Mouse (Mus musculus) embryo, embryonic 11.5 days (tissue): ENCODE data around the gene 2900026A02Rik.
"Not testable (repeated sequence)": the region's sequence is repeated elsewhere in the genome, so short reads cannot be mapped to it uniquely, and the experiment has no call there.

ENCODE experiments used
- DNase-seq: peaks from one replicate; pipeline ENCODE4 v3.0.0-alpha.2; 2012; ENCODE audit warnings: low read depth, low spot score

The 2900026A02Rik gene

DNA sequence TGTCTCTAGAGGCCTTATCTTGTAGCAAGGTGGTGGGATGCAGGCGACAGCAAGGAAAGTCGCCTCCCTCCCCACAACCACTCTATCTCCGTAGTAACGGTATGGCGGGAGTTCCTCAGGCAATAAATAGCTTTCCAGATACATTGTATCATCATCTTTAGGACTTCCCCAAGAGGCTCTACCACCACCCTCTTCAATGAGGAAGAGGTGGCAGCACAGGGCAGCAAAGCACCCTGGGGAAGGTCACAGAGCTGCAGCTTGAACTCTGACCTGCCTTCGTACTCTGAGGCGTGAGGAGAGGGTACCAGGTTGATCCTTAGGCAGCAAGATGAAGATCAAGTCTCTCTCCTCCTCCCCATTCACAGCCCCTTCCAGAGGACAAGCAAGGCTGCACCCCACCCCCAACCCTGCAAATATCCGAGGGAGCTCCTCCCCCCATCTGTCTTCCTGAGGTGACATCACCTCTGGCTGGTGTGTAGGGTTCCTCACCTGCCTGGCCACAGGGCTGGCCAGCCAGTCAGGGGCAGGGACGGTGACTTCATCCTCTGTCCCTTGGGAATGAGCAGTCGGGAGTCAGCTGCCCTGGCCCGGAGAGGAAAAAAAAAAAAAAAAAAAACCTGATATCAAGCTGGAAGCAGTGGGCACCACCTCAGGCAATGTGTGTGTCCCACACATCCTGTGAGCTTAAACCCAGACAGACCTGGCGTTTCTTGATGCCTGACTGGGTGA, 98.5 kb downstream of the 2900026A02Rik start:
- no peak for DNase-seq

DNA sequence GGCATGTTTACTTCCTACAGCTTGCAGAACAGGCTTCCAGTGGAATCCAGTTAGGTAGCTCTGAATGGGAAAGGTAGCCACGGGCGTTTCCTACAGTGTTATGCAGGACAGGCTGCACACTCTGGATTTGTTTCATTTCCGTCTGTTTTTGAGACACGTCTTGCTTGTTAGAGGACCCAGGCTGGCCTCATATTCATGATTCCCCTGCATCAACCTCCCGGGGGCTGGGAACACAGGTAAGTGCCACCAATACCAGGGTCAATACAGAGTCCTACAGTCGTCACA, 99.5 kb downstream of the 2900026A02Rik start:
- DNase-seq, result no peak

GRCm38 (mm10) chr5:113120741-113121590, 100.1 kb downstream of the 2900026A02Rik start:
- no peak for DNase-seq

DNA sequence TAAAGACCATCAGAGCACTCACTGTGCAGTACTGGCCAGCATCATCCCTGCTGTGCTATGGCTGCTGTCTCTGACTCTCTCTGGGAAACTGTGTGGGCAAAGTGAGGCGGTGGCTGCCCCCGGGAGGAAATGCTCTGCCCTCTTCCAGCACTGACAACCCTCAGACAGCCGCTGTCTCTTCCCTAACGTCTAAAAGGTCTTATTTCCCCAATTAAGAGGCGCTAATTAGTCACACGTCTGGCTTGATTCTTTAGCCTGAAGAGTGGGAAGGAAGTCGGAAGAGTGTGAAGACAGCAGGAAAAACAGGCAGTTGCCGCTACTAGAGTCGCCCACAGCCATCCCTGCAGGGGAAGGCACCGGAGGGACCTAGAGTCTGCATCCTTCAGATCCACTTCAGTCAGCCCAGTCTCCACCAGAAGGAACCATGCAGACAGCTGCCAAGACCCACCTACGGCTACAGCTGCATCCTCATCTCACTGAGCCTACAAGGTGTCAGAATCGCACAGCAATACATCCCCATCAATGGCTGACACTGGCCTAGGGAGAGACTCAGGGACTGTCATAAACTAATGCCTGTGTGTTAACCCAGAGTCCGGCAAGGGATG, 101.1 kb downstream of the 2900026A02Rik start:
- DNase-seq, result no peak

GRCm38 (mm10) chr5:113119291-113119690, 101.7 kb downstream of the 2900026A02Rik start:
- DNase-seq, result no peak

DNA sequence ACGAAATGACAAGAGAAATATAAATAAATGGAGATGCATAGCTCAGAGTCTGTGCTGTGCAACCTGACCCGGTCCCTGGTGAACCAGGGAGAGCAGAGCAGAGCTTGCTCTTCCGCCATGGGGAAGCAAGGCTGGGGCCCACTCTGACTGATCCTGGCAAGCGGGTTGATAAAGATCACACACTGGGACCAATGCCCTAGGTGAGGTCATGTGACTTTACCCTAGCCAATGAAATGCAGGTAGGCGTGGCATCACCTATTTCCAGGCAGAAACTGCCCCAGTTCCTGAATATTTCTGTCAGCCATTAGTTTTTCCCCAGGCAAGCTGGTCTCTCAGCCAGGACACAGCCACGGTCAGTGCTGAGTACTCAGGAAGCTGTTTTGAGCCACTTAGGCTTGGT, 102.3 kb downstream of the 2900026A02Rik start:
- DNase-seq, result no peak

- DNase-seq, result no peak
Measured at GRCm38 (mm10) chr5:113117361-113117760, 103.7 kb downstream of the 2900026A02Rik start.

GRCm38 (mm10) chr5:113115896-113116295, 105.1 kb downstream of the 2900026A02Rik start:
- no peak for DNase-seq

GRCm38 (mm10) chr5:113114264-113115225, 106.5 kb downstream of the 2900026A02Rik start:
- DNase-seq, result no peak

DNA sequence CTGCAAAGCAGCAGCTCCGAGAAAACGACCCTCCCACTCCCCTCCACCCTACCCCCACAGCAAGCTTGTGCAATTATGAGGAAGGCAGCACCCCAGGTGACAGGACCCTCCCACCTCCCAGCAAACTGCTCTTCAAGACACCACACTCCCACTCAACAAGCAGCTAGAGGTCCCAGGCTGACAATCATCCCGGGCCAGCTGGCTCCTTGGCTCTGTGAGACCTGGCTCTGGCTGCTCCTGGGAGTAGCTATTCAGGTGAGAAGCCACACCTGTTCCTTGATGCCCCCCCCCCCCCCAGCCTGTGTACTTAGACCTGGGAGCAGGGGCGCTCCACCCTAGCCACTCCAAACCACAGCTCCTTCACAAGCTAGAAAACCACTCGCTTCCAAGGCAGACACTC, 107.9 kb downstream of the 2900026A02Rik start:
- DNase-seq, result no peak

DNA sequence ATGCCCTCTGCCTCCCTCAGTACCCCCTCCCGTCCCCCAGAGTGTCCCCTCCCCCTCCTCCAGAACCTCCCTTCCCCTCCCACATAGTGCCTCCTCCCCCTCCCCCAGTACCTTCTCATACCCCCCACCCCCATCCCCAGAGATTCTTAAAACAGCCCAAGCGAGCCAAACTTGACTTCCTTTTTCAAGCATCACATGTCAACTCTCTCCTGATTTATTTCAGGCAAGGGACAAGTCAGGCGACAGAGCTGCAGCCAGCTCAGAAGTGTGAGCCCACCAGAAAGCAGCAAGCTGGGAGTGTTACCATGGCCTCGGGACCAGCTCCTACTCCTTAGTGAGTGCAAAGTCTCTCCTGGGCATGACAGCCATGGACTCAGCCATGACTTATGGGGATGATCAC, 109.7 kb downstream of the 2900026A02Rik start:
- DNase-seq, result no peak

DNA sequence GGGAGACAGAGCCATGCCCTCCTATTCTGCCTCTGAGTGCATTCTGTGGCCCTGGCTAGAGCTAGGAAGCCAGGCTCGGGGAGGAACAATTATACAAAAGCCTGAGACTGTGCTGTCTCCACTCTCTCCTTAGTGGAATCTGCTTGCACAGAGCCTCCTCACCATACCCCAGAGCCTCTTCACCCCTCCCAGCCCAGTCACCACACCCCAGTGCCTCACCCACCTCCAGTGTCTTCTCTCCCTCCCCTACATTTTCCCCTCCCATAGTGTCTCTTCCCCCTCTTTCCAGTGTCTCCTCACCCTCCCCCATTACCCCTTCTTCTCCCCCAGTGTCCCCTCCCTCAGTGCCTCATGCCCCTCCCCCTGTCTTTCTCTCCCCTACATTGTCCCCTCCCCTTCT, 110.1 kb downstream of the 2900026A02Rik start:
- no peak for DNase-seq

DNA sequence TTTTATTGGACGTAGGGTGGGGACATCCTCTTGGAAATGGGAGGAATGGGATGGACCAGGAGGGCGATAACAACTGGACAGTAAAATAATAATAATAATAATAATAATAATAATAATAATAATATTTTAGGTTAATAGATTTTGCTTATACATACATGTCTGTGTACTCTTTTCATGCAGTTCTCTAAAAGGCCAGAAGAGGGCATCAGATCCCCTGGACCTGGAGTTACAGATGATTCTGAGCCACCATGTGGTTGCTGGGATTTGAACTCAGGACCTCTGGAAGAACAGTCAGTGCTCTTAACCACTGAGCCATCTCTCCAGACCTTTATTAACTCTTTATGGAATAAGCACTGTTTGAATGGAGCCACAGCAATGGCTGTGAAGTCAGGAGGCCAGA, 111.4 kb downstream of the 2900026A02Rik start:
- DNase-seq, result not testable (repeated sequence)

GRCm38 (mm10) chr5:113108165-113108764, 112.8 kb downstream of the 2900026A02Rik start:
- no peak for DNase-seq

GRCm38 (mm10) chr5:113107709-113108108, 113.3 kb downstream of the 2900026A02Rik start:
- no peak for DNase-seq

- DNase-seq, result no peak
Measured at GRCm38 (mm10) chr5:113106594-113106993, 114.4 kb downstream of the 2900026A02Rik start.

DNA sequence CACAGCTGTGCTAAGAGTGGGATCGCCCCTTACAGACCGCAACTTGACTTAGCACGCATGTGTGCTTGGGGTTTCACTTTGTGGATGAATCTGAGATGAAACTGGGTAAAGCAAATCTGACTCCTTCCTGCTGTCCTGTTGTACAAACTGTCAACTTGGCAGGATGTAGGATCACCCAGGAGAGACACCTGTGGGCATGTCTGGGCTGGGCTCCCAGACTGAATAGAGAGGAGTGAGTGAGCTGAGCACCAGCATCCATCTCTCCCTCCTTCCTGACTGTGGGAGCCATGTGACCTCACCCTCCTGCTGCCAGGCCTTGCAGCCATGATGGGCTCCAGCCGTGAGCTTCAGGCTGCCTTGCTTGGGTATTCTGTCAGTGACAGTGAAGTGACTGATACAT, 115.6 kb downstream of the 2900026A02Rik start:
- DNase-seq, result no peak

DNA sequence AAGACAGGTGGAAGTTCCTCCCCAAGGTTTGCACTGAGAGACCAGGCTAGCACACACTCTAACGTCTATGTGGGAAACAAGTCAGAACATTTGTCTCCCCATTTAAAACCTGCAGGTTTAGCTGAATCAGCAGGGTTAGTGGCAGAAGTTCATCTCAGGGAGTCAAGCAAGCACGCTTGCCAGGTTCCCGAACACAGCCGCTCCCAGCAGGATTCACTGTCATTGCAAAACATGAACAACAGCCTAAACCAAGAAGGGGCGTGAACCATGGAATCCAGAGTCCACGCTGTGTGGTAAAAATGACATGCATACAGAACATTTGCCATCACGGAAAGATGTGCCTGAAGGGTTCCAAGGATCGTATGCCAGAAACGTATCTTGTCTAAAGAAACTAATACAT, 116.0 kb downstream of the 2900026A02Rik start:
- no peak for DNase-seq

DNA sequence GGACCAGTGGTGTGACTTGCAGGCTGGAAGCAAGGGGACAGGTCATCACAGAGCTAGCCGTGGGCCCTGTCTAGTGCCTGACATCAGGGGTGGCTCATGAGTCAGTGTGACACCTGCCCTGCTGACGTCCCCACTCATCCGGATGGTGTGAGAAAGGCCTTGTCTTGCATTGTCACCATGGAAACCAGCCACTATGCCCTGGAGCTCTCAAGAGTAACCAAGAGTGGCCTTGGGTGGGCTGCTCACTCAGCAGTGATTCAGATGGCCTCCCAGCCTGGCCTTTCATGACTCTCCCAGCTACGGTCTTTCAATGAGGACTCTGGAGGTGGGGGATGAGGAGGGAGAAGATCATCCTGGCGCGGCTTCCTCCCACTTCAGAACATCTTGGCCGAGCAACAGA, 118.6 kb downstream of the 2900026A02Rik start:
- no peak for DNase-seq

DNA sequence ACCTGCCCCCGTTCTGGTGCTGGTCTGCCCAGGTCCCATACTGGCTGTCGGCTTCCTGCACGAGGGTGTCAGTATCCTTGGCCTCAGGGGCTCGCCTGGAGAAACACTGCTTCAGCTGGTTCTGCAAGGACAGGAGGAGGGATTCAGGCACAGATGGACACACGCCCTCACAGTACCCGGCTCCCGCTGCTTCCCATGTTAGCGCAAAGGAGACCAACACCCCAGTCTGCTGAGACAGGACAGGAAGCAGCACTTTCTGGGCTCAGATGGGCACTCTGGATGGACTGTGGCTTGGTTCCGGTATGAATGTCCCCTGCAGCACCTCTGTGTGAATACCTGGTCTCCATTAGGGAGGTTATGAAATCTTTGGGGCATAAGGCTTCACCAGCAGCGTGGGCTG, 119.6 kb downstream of the 2900026A02Rik start:
- no peak for DNase-seq

DNA sequence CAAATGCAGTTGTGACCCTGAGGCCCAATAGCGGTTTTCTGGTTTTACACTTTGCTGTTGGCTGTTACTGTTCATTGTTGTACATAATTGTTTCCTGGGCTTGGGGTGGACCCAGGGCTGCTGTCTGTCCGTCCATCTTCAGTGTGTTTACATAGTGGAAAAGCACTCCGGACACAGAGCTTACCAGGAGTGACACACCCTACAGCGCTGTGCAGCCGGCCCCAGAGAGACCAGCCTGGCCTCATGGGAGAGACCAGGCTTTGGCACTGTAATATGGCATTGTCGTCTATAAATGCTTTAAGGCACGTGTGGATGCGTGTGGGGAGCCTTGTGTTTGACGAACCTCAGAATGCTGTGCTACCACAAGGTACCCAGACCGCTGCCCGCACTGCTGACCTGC, 120.6 kb downstream of the 2900026A02Rik start:
- no peak for DNase-seq
